Mouse (Mus musculus) neutrophil, adult 83 days (primary cell): ENCODE results near the gene Arsg. TPM values are rescaled to one million over a fixed set of nuclear protein-coding genes. Genes with fewer than 3 reads are reported as not detected.

ENCODE experiments used
- total RNA-seq, 2 experiments: library from RNA; stranded (reverse); gene quantifications; one replicate each; pipeline ENCODE4 v1.2.4; 2023

Arsg gene
- 10 to 100 TPM; 28.4 to 38.3 TPM for total RNA-seq

GRCm38 (mm10) chr11:109473171-109474085, at the start of gene Arsg, which contains the start of gene Slc16a6:
Arsg (plus strand) TSS chr11:109473374.
Slc16a6 (minus strand) TSS chr11:109473598.

GRCm38 (mm10) chr11:109425392-109426271, 47.5 kb upstream of the Arsg start, which contains the start of gene Amz2:
Amz2 (plus strand) TSS chr11:109425946.

GRCm38 (mm10) chr11:109611303-109612149, 138.4 kb downstream of the Arsg start, which contains the start of gene Wipi1:
Wipi1 (minus strand) TSS chr11:109611967.

Other genes with a start within 250 kb of the Arsg start
- gene Rgs9, start 175.2 kb upstream of the Arsg start, total RNA-seq = 1 to 10 TPM; 4.9 to 5.4 TPM
- 10 to 100 TPM; 67.7 to 84.9 TPM for gene Gna13, start 110.5 kb upstream of the Arsg start, total RNA-seq
- not detected for gene 9930022D16Rik, start 59.5 kb upstream of the Arsg start, total RNA-seq
- 10 to 100 TPM; 17.9 to 20.1 TPM for gene Amz2, start 47.4 kb upstream of the Arsg start, total RNA-seq
- gene Slc16a6, start 224 bp downstream of the Arsg start, total RNA-seq = 10 to 100 TPM; 59.3 to 62.7 TPM
- gene Wipi1, start 138.6 kb downstream of the Arsg start, total RNA-seq = 10 to 100 TPM; 44.9 to 45.6 TPM
- 100 to 1,000 TPM; 143 to 146 TPM for gene Prkar1a, start 176.0 kb downstream of the Arsg start, total RNA-seq
- under 1 TPM in 1 of 2 experiments, not detected in 1; 0.13 TPM for gene Fam20a, start 248.9 kb downstream of the Arsg start, total RNA-seq